Mouse (Mus musculus) lung, embryonic 15.5 days (tissue): ENCODE measurements around the gene Ablim1. TPM values are rescaled to one million over a fixed set of nuclear protein-coding genes. Genes with fewer than 3 reads are reported as not detected.

Experiments
- ATAC-seq: fragments of 200-750 bp; cut with Nextera tagmentation; 2 replicates; pipeline ENCODE4 v1.8.0; 2017; ENCODE audit warnings: moderate number of reproducible peaks, borderline replicate concordance; ENCODE audit not compliant: low FRiP score, low TSS enrichment; ENCODE audit errors: extremely low read depth
- H3K27ac ChIP-seq: fragments of 300-500 bp; sonication (generic); 2 replicates; pipeline ENCODE4 v1.5.1; 2015; ENCODE audit warnings: moderate library complexity, mild to moderate bottlenecking, inconsistent platforms
- H3K27me3 ChIP-seq: fragments of 300-500 bp; sonication (generic); 2 replicates; pipeline ENCODE4 v1.6.1; 2015; ENCODE audit warnings: inconsistent platforms
- H3K36me3 ChIP-seq: fragments of 300-500 bp; sonication (generic); 2 replicates; pipeline ENCODE4 v1.6.1; 2015; ENCODE audit warnings: inconsistent platforms
- H3K4me1 ChIP-seq: fragments of 300-500 bp; sonication (generic); 2 replicates; pipeline ENCODE4 v1.6.1; 2015; ENCODE audit warnings: inconsistent platforms
- H3K4me2 ChIP-seq: fragments of 300-500 bp; sonication (generic); 2 replicates; pipeline ENCODE4 v1.6.1; 2015; ENCODE audit warnings: inconsistent platforms, mild to moderate bottlenecking, moderate library complexity
- H3K4me3 ChIP-seq: fragments of 300-500 bp; sonication (generic); 2 replicates; pipeline ENCODE4 v1.5.1; 2015; ENCODE audit warnings: mild to moderate bottlenecking, inconsistent platforms
- H3K9ac ChIP-seq: fragments of 300-500 bp; sonication (generic); 2 replicates; pipeline ENCODE4 v1.6.1; 2015; ENCODE audit warnings: inconsistent platforms
- H3K9me3 ChIP-seq: fragments of 300-500 bp; sonication (generic); 2 replicates; pipeline ENCODE4 v1.6.1; 2016; ENCODE audit warnings: inconsistent platforms
- WGBS: fragments of 180-500 bp; shearing (Covaris S2); methylation state at CpG from one replicate; pipeline ENCODE4 v1.1.7; 2015; 5-methylcytosine and 5-hydroxymethylcytosine counted together
- polyA plus RNA-seq: library from polyadenylated mRNA; unstranded; fragments of >200 nt; fragmentation: Nextera tagmentation; extraction: Ambion mirVana; gene quantifications from 2 replicates; pipeline ENCODE4 v1.2.1, GENCODE M21; 2015

Ablim1 gene
- polyA plus RNA-seq, 1 experiment from 2014 or later: 48.2 TPM

GRCm38 (mm10) chr19:57321839-57322238, 7.1 kb upstream of the Ablim1 start:
- 0 out of 2 replicates have a peak, but pooled peaks cover 1% of the 10 kb centered on the region for H3K27me3 ChIP-seq
- H3K4me1 ChIP-seq: peaks cover 7% of the 10 kb centered on the region; the same call in 1 of the 2 replicates
- no peak overlapping the region for H3K27ac ChIP-seq
- no peak overlapping the region for H3K4me3 ChIP-seq
- no peaks in the 10 kb centered on the region for H3K36me3 ChIP-seq
- H3K4me2 ChIP-seq: no peak overlapping the region
- WGBS: 59% methylated on average over 3 of the region's 3 CpGs
- no peaks in the 10 kb centered on the region for H3K9me3 ChIP-seq
- H3K9ac ChIP-seq: no peak overlapping the region
- ATAC-seq: no peak

- H3K9me3 ChIP-seq: no peaks in the 10 kb centered on the region
- H3K4me2 ChIP-seq: no peak overlapping the region
- ATAC-seq: no peak
- H3K4me1 ChIP-seq: peaks cover 7% of the 10 kb centered on the region; the same call in 1 of the 2 replicates
- no peak overlapping the region for H3K9ac ChIP-seq
- peaks cover 9% of the 10 kb centered on the region for H3K27me3 ChIP-seq
- no peak overlapping the region for H3K27ac ChIP-seq
- no peaks in the 10 kb centered on the region for H3K36me3 ChIP-seq
- 54% methylated on average over 9 of the region's 9 CpGs for WGBS
- H3K4me3 ChIP-seq: no peak overlapping the region
Observed at GRCm38 (mm10) chr19:57320656-57321382, 6.1 kb upstream of the Ablim1 start.

GRCm38 (mm10) chr19:57316597-57316996, 1.9 kb upstream of the Ablim1 start:
- H3K27ac ChIP-seq: no peak overlapping the region
- no peak for ATAC-seq
- H3K27me3 ChIP-seq: peaks cover 40% of the 10 kb centered on the region
- H3K4me2 ChIP-seq: no peak overlapping the region
- H3K36me3 ChIP-seq: no peaks in the 10 kb centered on the region
- no peak overlapping the region for H3K9ac ChIP-seq
- H3K4me1 ChIP-seq: peaks cover 19% of the 10 kb centered on the region
- no peaks in the 10 kb centered on the region for H3K9me3 ChIP-seq
- no peak overlapping the region for H3K4me3 ChIP-seq
- 79% methylated on average over 3 of the region's 3 CpGs for WGBS

- peak overlapping the region; percentile 55 for H3K9ac ChIP-seq
- no peaks in the 10 kb centered on the region for H3K9me3 ChIP-seq
- ATAC-seq: no peak
- H3K27me3 ChIP-seq: peaks cover 40% of the 10 kb centered on the region
- WGBS: 38% methylated on average over 11 of the region's 11 CpGs
- H3K36me3 ChIP-seq: no peaks in the 10 kb centered on the region
- peak overlapping the region; percentile 53 for H3K4me3 ChIP-seq
- no peak overlapping the region for H3K27ac ChIP-seq
- peak overlapping the region; percentile 92 for H3K4me2 ChIP-seq
- H3K4me1 ChIP-seq: peaks cover 12% of the 10 kb centered on the region; the same call in 1 of the 2 replicates
Observed at GRCm38 (mm10) chr19:57315013-57315565, 370 bp upstream of the Ablim1 start.

GRCm38 (mm10) chr19:57313891-57314345, 801 bp downstream of the Ablim1 start:
- no peaks in the 10 kb centered on the region for H3K9me3 ChIP-seq
- peaks cover 12% of the 10 kb centered on the region; the same call in 1 of the 2 replicates for H3K4me1 ChIP-seq
- peaks cover 40% of the 10 kb centered on the region for H3K27me3 ChIP-seq
- peak overlapping the region; percentile 53 for H3K4me3 ChIP-seq
- no peak overlapping the region for H3K27ac ChIP-seq
- H3K4me2 ChIP-seq: peak overlapping the region; percentile 92
- no peak for ATAC-seq
- 77% methylated on average over 3 of the region's 3 CpGs for WGBS
- H3K36me3 ChIP-seq: no peaks in the 10 kb centered on the region
- no peak overlapping the region for H3K9ac ChIP-seq

GRCm38 (mm10) chr19:57313226-57313625, 1.5 kb downstream of the Ablim1 start:
- no peak for ATAC-seq
- H3K27ac ChIP-seq: no peak overlapping the region
- H3K27me3 ChIP-seq: peaks cover 40% of the 10 kb centered on the region
- WGBS: 65% methylated on average over 10 of the region's 10 CpGs
- peaks cover 12% of the 10 kb centered on the region; the same call in 1 of the 2 replicates for H3K4me1 ChIP-seq
- H3K4me3 ChIP-seq: no peak overlapping the region
- no peaks in the 10 kb centered on the region for H3K36me3 ChIP-seq
- no peaks in the 10 kb centered on the region for H3K9me3 ChIP-seq
- H3K9ac ChIP-seq: no peak overlapping the region
- H3K4me2 ChIP-seq: no peak overlapping the region

GRCm38 (mm10) chr19:57309980-57310379, 4.7 kb downstream of the Ablim1 start:
- H3K27ac ChIP-seq: no peak overlapping the region
- H3K36me3 ChIP-seq: no peaks in the 10 kb centered on the region
- no peak overlapping the region for H3K9ac ChIP-seq
- H3K27me3 ChIP-seq: peaks cover 22% of the 10 kb centered on the region
- 47% methylated on average over 4 of the region's 4 CpGs for WGBS
- no peaks in the 10 kb centered on the region for H3K9me3 ChIP-seq
- ATAC-seq: no peak
- no peak overlapping the region for H3K4me2 ChIP-seq
- no peak overlapping the region for H3K4me3 ChIP-seq
- peaks cover 10% of the 10 kb centered on the region; the same call in 1 of the 2 replicates for H3K4me1 ChIP-seq

GRCm38 (mm10) chr19:57306601-57307000, 8.1 kb downstream of the Ablim1 start:
- no peak for ATAC-seq
- no peak overlapping the region for H3K9ac ChIP-seq
- H3K36me3 ChIP-seq: no peaks in the 10 kb centered on the region
- peaks cover 7% of the 10 kb centered on the region for H3K4me1 ChIP-seq
- H3K4me3 ChIP-seq: no peak overlapping the region
- no peaks in the 10 kb centered on the region for H3K9me3 ChIP-seq
- no peak overlapping the region for H3K27ac ChIP-seq
- no peaks in the 10 kb centered on the region for H3K27me3 ChIP-seq
- no peak overlapping the region for H3K4me2 ChIP-seq
- WGBS: 27% methylated on average over 4 of the region's 4 CpGs

- Histone ChIP-seq H3K4me1 (peaks cover 8% of the 10 kb centered on the region), H3K9ac (no peak overlapping the region), H3K36me3 (no peaks in the 10 kb centered on the region), H3K27me3 (no peaks in the 10 kb centered on the region), H3K27ac (no peak overlapping the region), H3K4me2 (no peak overlapping the region), H3K4me3 (no peak overlapping the region), H3K9me3 (no peaks in the 10 kb centered on the region)
- 52% methylated on average over 8 of the region's 8 CpGs for WGBS
- ATAC-seq: no peak
Observed at GRCm38 (mm10) chr19:57305972-57306371, 8.7 kb downstream of the Ablim1 start.

- no peaks in the 10 kb centered on the region for H3K36me3 ChIP-seq
- WGBS: 70% methylated on average over 2 of the region's 2 CpGs
- no peak overlapping the region for H3K4me2 ChIP-seq
- no peak for ATAC-seq
- no peak overlapping the region for H3K4me3 ChIP-seq
- H3K27me3 ChIP-seq: no peaks in the 10 kb centered on the region
- peaks cover 8% of the 10 kb centered on the region for H3K4me1 ChIP-seq
- no peak overlapping the region for H3K9ac ChIP-seq
- H3K27ac ChIP-seq: no peak overlapping the region
- no peaks in the 10 kb centered on the region for H3K9me3 ChIP-seq
Observed at GRCm38 (mm10) chr19:57304666-57305065, 10.1 kb downstream of the Ablim1 start.

- Histone ChIP-seq H3K4me3 (no peak overlapping the region), H3K9ac (no peak overlapping the region), H3K4me2 (no peak overlapping the region; the same call in 1 of the 2 replicates), H3K27ac (peak overlapping the region; percentile 42; the same call in 1 of the 2 replicates), H3K9me3 (no peaks in the 10 kb centered on the region), H3K4me1 (peaks cover 8% of the 10 kb centered on the region), H3K36me3 (no peaks in the 10 kb centered on the region), H3K27me3 (no peaks in the 10 kb centered on the region)
- WGBS: 37% methylated on average over 12 of the region's 12 CpGs
- ATAC-seq: peak; percentile 58
Observed at GRCm38 (mm10) chr19:57301961-57302395, 12.7 kb downstream of the Ablim1 start.

GRCm38 (mm10) chr19:57298006-57298405, 16.7 kb downstream of the Ablim1 start:
- peak overlapping the region; percentile 54; the same call in 1 of the 2 replicates for H3K27ac ChIP-seq
- 66% methylated on average over 5 of the region's 5 CpGs for WGBS

More at GRCm38 (mm10) chr19:57298006-57298405, 16.7 kb downstream of the Ablim1 start:
- Histone ChIP-seq H3K4me1 (peaks cover 8% of the 10 kb centered on the region), H3K27me3 (no peaks in the 10 kb centered on the region), H3K9ac (no peak overlapping the region), H3K4me3 (no peak overlapping the region), H3K4me2 (no peak overlapping the region), H3K9me3 (no peaks in the 10 kb centered on the region), H3K36me3 (no peaks in the 10 kb centered on the region)
- ATAC-seq: no peak; the same call in 1 of the 2 replicates
